Mouse (Mus musculus) heart, embryonic 13.5 days (tissue): ENCODE measurements around the gene Rbfox3. TPM values are rescaled to one million over a fixed set of nuclear protein-coding genes. Genes with fewer than 3 reads are reported as not detected.

Experiments
- ATAC-seq: fragments of 200-750 bp; cut with Nextera tagmentation; 2 replicates; pipeline ENCODE4 v1.8.0; 2017; ENCODE audit warnings: moderate TSS enrichment; ENCODE audit not compliant: insufficient number of reproducible peaks, low FRiP score, low TSS enrichment; ENCODE audit errors: extremely low read depth
- H3K27ac ChIP-seq: fragments of 300-500 bp; sonication (generic); replicated peaks from 2 replicates; pipeline ENCODE4 v1.5.1; 2015; ENCODE audit warnings: moderate library complexity, mild to moderate bottlenecking, inconsistent platforms
- H3K27me3 ChIP-seq: fragments of 300-500 bp; sonication (generic); replicated peaks from 2 replicates; pipeline ENCODE4 v1.6.1; 2015; ENCODE audit warnings: mild to moderate bottlenecking, inconsistent platforms
- H3K36me3 ChIP-seq: fragments of 300-500 bp; sonication (generic); 2 replicates; pipeline ENCODE4 v1.6.1; 2015; ENCODE audit warnings: mild to moderate bottlenecking, inconsistent platforms
- H3K4me1 ChIP-seq: fragments of 300-500 bp; sonication (generic); 2 replicates; pipeline ENCODE4 v1.6.1; 2015; ENCODE audit warnings: inconsistent platforms
- H3K4me2 ChIP-seq: fragments of 300-500 bp; sonication (generic); 2 replicates; pipeline ENCODE4 v1.6.1; 2015; ENCODE audit warnings: inconsistent platforms, mild to moderate bottlenecking, moderate library complexity
- H3K4me3 ChIP-seq: fragments of 300-500 bp; sonication (generic); 2 replicates; pipeline ENCODE4 v1.5.1; 2015; ENCODE audit warnings: moderate library complexity, mild to moderate bottlenecking, inconsistent platforms
- H3K9ac ChIP-seq: fragments of 300-500 bp; sonication (generic); 2 replicates; pipeline ENCODE4 v1.6.1; 2015; ENCODE audit warnings: inconsistent platforms, mild to moderate bottlenecking, moderate library complexity
- H3K9me3 ChIP-seq: fragments of 300-500 bp; sonication (generic); 2 replicates; pipeline ENCODE4 v1.6.1; 2016; ENCODE audit warnings: inconsistent platforms
- WGBS: fragments of 180-500 bp; shearing (Covaris S2); methylation state at CpG from one replicate; pipeline ENCODE4 v1.1.7; 2015; ENCODE audit warnings: mixed read lengths; 5-methylcytosine and 5-hydroxymethylcytosine counted together
- polyA plus RNA-seq: library from polyadenylated mRNA; unstranded; fragments of >200 nt; fragmentation: Nextera tagmentation; extraction: Ambion mirVana; gene quantifications from 2 replicates; pipeline ENCODE4 v1.2.1, GENCODE M21; 2015

Rbfox3 gene
- polyA plus RNA-seq, 1 experiment from 2014 or later = 0.13 TPM

- Histone ChIP-seq H3K27ac (no peak overlapping the region), H3K4me1 (no peaks in the 10 kb centered on the region), H3K36me3 (no peaks in the 10 kb centered on the region), H3K9ac (no peak overlapping the region), H3K4me3 (no peak overlapping the region), H3K4me2 (no peak overlapping the region), H3K27me3 (peaks cover 49% of the 10 kb centered on the region), H3K9me3 (no peaks in the 10 kb centered on the region)
- no peak for ATAC-seq
- 37% methylated on average over 6 of the region's 6 CpGs for WGBS
These were observed 189.5 kb downstream of the Rbfox3 start for GRCm38 (mm10) chr11:118721898-118722297.

DNA sequence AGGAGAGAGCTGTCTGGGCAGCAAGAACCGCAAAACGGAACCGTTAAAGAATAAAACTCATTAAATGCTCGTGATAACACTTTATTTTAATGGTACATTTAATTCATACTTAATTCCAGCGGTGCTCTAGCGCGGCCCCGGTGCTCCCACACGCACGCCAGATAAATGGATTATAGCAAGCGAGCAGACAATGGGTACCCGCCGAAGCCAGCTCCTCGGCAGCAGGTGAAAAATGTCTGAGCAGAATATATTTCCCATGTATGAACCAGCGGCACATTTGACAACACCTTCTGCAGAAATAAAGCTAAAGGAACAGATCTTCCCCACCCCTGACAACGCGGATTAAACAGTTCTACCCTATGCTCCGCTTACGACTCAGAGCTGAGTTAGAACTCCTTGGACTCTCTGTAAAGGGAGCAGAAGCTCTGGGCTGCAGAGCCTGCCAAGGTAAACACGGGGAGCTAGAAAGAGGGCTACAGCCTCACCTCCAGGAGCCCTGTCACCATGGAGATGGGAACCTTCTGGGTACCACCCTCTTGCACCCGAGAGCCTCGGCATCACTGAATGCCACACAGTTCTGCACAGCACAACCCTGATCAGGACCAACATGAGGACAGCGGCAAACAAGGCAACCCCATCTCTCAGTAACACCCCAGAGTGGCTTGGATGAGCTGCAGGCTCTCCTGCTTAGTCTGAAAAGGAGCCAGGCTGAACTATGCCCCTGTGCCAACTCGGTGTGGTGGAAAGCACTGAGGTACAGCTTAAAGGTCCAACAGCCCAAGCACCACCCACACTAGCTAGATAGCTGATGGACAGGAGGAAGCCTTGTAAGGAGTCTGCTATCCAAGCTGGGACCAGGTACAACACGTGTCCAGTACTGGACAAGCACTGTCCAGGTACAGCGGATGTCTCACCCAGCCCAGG lies 196.5 kb downstream of the Rbfox3 start:
- no peak overlapping the region for H3K9ac ChIP-seq
- ATAC-seq = no peak
- H3K27ac ChIP-seq = no peak overlapping the region
- peaks cover 33% of the 10 kb centered on the region for H3K27me3 ChIP-seq
- no peaks in the 10 kb centered on the region for H3K36me3 ChIP-seq
- no peaks in the 10 kb centered on the region for H3K4me1 ChIP-seq
- 80% methylated on average over 26 of the region's 26 CpGs for WGBS
- H3K9me3 ChIP-seq = no peaks in the 10 kb centered on the region
- H3K4me2 ChIP-seq = no peak overlapping the region
- no peak overlapping the region for H3K4me3 ChIP-seq

DNA sequence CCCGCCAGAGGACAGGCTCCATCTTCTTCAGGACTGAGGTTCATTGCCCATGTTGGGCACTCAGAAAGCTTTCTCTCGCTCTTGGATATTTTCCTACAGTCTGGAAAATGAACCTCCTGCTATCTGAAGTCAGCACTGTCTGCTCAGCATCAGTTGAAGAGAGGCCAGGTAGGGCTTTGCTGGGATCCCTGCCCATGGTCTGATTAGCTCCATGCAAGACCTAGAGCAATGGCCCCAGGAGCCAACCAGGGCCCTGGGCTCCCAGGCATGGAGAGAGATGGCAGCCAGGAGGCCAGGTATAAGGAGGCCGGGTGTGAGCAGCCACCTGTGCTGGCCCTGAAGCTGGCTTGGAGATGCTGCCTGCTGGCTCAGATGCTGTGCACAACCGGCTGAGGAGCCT lies 198.6 kb downstream of the Rbfox3 start:
- no peaks in the 10 kb centered on the region for H3K4me1 ChIP-seq
- 68% methylated on average over 4 of the region's 4 CpGs for WGBS
- H3K4me3 ChIP-seq = no peak overlapping the region
- no peak overlapping the region for H3K4me2 ChIP-seq
- no peaks in the 10 kb centered on the region for H3K36me3 ChIP-seq
- peaks cover 3% of the 10 kb centered on the region; the same call in 1 of the 2 replicates for H3K9me3 ChIP-seq
- ATAC-seq = no peak
- H3K27ac ChIP-seq = no peak overlapping the region
- H3K27me3 ChIP-seq = peaks cover 27% of the 10 kb centered on the region
- H3K9ac ChIP-seq = no peak overlapping the region

DNA sequence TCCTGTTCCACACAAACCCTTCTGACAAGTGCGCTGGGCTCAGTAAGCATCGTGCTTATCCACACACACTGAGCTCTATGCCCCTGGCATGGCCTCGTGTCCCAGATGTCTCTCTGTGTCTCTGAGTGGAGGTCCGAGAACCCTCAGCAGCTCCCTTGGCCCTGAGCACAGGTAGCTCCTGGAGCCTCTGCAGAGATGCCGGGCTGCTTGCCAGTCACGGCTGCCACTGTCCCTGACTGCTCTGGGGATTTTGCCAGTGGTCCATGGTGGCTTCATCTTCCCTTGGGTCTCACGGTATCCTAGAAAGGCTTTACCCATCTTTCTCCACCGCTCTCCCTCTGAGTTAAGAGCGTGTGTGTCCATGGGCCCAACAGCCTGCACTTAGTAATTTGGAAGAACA lies 199.3 kb downstream of the Rbfox3 start:
- no peak overlapping the region for H3K27ac ChIP-seq
- peaks cover 3% of the 10 kb centered on the region; the same call in 1 of the 2 replicates for H3K9me3 ChIP-seq
- no peak overlapping the region for H3K4me2 ChIP-seq
- no peaks in the 10 kb centered on the region for H3K36me3 ChIP-seq
- ATAC-seq = no peak
- no peaks in the 10 kb centered on the region for H3K4me1 ChIP-seq
- peaks cover 27% of the 10 kb centered on the region for H3K27me3 ChIP-seq
- H3K9ac ChIP-seq = no peak overlapping the region
- 78% methylated on average over 9 of the region's 9 CpGs for WGBS
- H3K4me3 ChIP-seq = no peak overlapping the region

GRCm38 (mm10) chr11:118710035-118710434 lies 201.4 kb downstream of the Rbfox3 start:
- Histone ChIP-seq H3K9ac (no peak overlapping the region), H3K27ac (no peak overlapping the region), H3K4me3 (no peak overlapping the region), H3K4me1 (no peaks in the 10 kb centered on the region), H3K27me3 (peaks cover 17% of the 10 kb centered on the region), H3K9me3 (peaks cover 3% of the 10 kb centered on the region; the same call in 1 of the 2 replicates), H3K4me2 (no peak overlapping the region), H3K36me3 (no peaks in the 10 kb centered on the region)
- no peak for ATAC-seq
- 76% methylated on average over 5 of the region's 5 CpGs for WGBS

DNA sequence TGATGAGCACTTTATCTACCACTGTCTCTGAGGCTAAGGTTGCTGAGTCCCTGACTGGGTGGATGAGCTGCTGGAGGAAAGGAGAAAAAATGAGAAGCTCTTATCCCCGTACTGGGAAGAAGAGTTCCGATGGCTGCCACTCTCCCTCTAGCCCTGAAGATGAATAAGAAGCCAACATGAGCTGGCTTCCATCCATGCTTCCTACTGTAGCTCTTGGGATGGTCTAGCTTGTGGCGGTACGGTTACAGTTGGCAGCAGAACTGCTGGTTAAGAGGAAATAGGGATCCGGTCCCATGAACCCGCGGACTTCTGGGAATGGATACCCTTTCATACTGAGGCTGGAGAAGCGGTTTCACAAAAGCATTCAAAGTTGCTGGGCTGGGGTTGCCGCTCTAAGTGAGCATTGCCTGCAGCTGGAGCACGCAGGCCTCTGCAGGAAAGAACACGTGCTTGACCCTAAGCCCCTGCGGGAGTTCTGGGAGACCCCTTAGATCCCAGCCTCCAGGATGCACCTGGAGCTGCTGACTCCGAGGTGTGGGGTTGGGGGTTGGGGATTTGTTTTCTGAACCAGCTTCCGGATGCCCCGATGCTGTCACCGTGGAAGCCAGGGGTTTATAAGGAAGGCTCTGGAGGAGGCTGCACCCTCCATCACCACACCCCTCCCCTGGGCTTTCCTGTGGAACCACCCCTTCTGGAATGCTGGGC lies 215.0 kb downstream of the Rbfox3 start:
- Histone ChIP-seq H3K9me3 (no peaks in the 10 kb centered on the region), H3K4me3 (no peak overlapping the region), H3K27me3 (peaks cover 40% of the 10 kb centered on the region), H3K4me1 (no peaks in the 10 kb centered on the region), H3K4me2 (no peak overlapping the region), H3K9ac (no peak overlapping the region), H3K36me3 (no peaks in the 10 kb centered on the region), H3K27ac (no peak overlapping the region)
- WGBS = 53% methylated on average over 16 of the region's 16 CpGs
- ATAC-seq = no peak

- Histone ChIP-seq H3K27me3 (peaks cover 50% of the 10 kb centered on the region), H3K4me3 (no peak overlapping the region), H3K9me3 (no peaks in the 10 kb centered on the region), H3K36me3 (no peaks in the 10 kb centered on the region), H3K9ac (no peak overlapping the region), H3K27ac (no peak overlapping the region), H3K4me2 (no peak overlapping the region), H3K4me1 (no peaks in the 10 kb centered on the region)
- 65% methylated on average over 7 of the region's 7 CpGs for WGBS
- ATAC-seq = no peak
These were observed 218.1 kb downstream of the Rbfox3 start for GRCm38 (mm10) chr11:118693276-118693675.

DNA sequence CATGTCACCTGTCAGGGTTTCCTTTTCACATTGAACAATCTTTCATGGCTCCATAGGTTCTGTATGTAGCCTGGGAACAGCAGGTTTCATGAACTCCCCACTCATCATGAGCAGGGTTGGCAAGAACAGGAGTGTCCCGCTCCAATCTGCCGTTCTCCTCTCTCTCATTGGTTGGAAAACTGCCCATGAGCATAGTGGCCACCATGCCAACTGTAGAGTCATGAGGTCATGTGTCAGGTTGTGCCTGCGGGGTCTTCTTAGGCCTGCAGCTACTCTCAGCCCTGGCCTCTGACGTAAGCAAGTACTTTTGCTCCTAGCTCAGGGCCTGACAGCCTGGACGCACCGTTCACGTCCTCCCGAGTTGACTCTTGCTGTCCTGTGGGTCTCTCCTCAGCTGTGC lies 221.1 kb downstream of the Rbfox3 start:
- H3K27me3 ChIP-seq = peaks cover 45% of the 10 kb centered on the region
- WGBS = 80% methylated on average over 8 of the region's 8 CpGs

GRCm38 (mm10) chr11:118685397-118685796 lies 226.0 kb downstream of the Rbfox3 start:
- Histone ChIP-seq H3K4me3 (no peak overlapping the region), H3K4me1 (no peaks in the 10 kb centered on the region), H3K4me2 (no peak overlapping the region), H3K27me3 (peaks cover 66% of the 10 kb centered on the region), H3K27ac (no peak overlapping the region), H3K9me3 (no peaks in the 10 kb centered on the region), H3K36me3 (no peaks in the 10 kb centered on the region), H3K9ac (no peak overlapping the region)
- ATAC-seq = no peak
- 10% methylated on average over 16 of the region's 16 CpGs for WGBS

More for the DNA sequence above, 221.1 kb downstream of the Rbfox3 start:
- no peaks in the 10 kb centered on the region for H3K4me1 ChIP-seq
- no peak overlapping the region for H3K9ac ChIP-seq
- H3K4me2 ChIP-seq = no peak overlapping the region
- no peaks in the 10 kb centered on the region for H3K36me3 ChIP-seq
- no peak overlapping the region for H3K27ac ChIP-seq
- no peaks in the 10 kb centered on the region for H3K9me3 ChIP-seq
- no peak overlapping the region for H3K4me3 ChIP-seq
- no peak for ATAC-seq

DNA sequence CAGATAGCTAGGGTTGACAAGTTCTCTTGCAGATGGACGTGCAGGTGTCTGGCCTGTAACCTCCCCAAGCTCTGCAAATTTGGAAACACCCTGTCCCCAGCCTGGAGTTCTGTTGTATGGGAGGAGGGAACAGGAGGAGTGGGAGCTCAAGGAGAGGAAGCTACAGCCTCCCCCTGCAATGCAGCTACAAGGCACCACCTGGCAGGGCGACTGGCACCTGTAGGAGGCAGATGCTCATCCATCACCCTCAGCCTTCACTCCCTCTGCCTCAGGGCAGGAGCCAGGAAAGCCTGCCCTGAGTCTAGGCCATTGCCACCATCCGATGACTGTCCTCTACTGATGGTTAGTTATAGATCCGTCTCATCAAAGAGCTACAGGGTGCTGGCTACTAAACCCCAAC lies 226.7 kb downstream of the Rbfox3 start:
- H3K36me3 ChIP-seq = no peaks in the 10 kb centered on the region
- no peak overlapping the region for H3K27ac ChIP-seq
- no peaks in the 10 kb centered on the region for H3K9me3 ChIP-seq
- no peak for ATAC-seq
- H3K4me2 ChIP-seq = no peak overlapping the region
- no peaks in the 10 kb centered on the region for H3K4me1 ChIP-seq
- peaks cover 71% of the 10 kb centered on the region for H3K27me3 ChIP-seq
- H3K4me3 ChIP-seq = no peak overlapping the region
- no peak overlapping the region for H3K9ac ChIP-seq
- WGBS = 66% methylated on average over 4 of the region's 4 CpGs

GRCm38 (mm10) chr11:118680699-118681098 lies 230.7 kb downstream of the Rbfox3 start:
- Histone ChIP-seq H3K36me3 (no peaks in the 10 kb centered on the region), H3K4me3 (no peak overlapping the region), H3K27me3 (peaks cover 93% of the 10 kb centered on the region), H3K9ac (no peak overlapping the region), H3K27ac (no peak overlapping the region), H3K4me1 (no peaks in the 10 kb centered on the region), H3K4me2 (no peak overlapping the region), H3K9me3 (no peaks in the 10 kb centered on the region)
- WGBS = 68% methylated on average over 10 of the region's 10 CpGs
- ATAC-seq = no peak
